Mouse (Mus musculus) lung, postnatal 14 days (tissue): ENCODE results near the gene Fam20b.

ENCODE experiments used
- DNase-seq: peaks from one replicate; pipeline ENCODE4 v3.0.0; 2021

Fam20b gene

DNA sequence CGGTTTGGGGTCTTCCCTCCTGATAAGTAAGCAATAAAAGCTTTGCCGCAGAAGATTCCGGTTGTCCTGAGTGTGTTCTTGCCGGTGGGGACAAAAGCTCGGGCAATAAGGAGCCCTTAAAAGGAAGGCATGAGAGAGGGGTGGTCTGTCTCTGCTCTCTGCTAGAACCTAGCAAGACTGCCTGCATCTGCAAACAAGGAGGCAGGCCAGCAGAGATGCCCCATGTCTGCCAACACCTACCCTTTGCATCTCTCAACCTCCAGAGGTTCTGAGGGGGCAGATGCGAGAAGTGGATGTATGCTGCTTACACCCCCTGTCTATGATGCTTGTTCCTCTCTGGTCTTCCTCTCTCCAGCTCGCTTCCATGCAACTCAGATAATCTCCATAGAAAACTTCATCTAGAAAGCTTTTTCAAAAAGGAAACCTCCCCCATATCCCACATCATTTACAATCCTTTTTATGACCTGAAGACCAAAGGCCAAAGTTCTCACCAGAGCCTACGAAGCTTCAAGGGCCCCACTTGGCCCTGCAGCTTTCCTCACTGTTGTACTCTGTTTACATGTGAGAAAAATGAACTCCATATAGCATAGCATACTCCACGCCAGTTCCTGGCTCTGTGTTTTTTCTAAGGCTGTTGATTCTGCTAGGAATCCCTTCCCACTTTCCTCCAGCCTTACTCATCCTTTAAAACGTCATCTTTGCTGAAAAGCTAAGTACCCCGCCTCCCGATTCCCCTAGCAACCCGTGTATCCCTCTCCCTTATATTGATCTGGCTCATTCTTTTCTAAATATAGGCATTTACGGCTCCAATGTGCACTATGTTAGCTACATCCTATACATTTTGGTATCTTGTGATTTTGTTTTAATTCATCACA, 8.6 kb upstream of the Fam20b start:
- DNase-seq: no peak

DNA sequence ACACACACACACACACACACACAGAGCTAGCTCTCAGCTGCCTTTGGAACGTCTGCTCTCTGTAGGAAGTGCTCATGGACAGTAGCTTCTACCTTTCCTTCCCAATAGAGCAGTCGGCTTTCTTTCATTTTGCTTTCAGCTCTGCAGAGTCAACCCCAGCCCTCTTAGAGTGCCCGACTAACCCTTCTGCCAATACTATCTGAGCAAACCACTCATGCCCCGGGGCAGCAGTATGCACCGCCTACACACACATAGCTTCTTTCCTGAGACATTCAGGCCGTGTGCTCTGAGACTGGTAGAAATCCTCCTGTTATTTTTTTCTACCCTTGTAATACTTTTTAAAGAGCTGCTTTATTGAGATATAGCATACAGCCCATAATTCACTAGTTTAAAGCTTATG, 3.2 kb upstream of the Fam20b start:
- no peak for DNase-seq

DNA sequence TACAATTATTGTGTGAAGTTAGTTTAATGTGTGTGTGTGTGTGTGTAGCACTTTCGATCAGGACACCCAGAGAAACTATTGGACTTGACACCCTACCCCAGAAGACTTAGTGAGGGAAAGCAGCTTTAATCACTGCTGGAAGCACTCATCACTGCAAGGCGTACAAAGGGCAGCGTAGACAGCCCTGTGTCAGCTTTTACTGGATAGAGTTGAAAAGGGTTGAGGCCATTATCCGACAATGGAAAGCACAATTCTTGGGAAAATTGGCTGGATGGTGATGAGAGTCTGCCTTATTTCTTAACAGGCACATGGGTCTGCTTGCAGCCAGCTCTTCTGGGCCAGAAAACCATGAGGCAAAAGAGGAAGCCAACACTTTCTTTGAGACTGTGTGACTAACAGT, 1.2 kb upstream of the Fam20b start:
- DNase-seq: no peak

DNA sequence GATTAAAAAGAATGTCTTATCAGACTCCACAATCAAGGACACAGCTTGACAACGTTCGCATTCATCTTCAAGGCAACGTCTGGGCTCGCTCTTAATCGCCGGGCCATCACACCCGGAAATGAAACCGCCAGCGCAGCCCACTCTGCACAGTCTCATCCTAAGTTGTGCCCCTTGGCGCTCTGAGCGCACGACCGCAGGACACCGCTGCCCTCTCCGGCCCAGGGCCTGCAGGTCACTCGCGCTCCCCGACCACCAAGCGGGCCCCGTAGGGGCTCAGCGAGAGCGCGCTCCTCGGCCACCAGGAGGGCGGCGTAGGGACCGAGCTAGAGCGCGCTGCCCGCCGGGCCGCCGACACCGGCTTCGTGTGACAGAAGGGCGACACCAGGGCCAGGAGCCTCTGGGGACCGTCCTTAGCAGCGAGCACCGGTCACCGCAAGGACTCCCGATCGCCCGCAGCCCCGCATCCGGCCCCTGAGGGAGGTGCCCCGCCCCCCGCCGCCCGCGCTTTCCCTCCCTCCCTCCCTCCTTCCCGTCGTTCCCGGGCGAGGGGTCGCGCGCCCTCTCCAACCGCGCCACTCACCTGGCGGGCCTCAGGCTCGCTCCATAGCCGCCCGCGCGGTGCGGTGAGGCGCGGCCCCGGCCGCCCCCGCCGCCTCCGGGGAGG, 468 bp downstream of the Fam20b start:
- DNase-seq: peak; percentile 46

DNA sequence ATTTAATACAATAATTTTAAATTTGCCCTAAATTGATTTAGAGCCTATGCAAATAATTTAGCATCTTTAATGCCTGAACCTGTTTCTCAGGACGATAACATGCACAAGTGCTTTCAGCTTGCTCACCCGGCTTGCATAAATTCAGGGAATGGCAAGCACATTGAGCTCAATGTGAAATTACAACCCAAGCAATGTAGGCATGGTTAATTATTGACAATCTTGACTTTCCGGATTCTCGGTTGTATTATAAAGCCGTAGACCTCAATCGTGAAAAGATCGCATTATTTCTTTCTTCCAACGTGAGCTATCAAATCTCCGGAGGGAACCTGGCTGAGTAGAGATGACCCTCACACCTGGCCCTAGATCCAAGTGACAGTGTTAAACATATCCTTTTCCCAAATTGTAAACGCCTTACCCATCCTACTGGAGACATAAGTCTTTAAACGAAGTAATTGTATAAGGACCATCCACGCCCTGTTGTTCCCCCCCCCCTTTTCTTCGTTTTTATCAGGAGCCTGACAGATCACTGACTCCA, 1.1 kb downstream of the Fam20b start:
- DNase-seq: no peak

DNA sequence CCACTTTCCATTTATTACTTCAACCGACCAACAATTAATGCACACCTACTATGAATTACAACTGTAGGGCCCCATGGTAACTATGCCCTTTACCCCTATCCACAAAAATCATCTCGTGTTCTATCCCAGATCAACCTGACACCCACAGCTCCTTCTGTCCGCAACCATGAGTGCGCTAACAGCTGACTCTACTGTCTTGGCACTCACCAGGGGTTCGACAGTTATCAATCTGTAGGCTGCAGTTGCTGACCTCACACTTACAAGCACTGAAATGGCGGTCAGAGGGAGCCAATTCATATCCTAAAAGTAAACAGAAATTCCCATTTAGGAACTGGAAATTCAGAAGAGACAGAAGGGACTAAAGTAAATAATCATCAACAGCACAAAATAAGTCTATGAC, 2.2 kb downstream of the Fam20b start:
- no peak for DNase-seq

DNA sequence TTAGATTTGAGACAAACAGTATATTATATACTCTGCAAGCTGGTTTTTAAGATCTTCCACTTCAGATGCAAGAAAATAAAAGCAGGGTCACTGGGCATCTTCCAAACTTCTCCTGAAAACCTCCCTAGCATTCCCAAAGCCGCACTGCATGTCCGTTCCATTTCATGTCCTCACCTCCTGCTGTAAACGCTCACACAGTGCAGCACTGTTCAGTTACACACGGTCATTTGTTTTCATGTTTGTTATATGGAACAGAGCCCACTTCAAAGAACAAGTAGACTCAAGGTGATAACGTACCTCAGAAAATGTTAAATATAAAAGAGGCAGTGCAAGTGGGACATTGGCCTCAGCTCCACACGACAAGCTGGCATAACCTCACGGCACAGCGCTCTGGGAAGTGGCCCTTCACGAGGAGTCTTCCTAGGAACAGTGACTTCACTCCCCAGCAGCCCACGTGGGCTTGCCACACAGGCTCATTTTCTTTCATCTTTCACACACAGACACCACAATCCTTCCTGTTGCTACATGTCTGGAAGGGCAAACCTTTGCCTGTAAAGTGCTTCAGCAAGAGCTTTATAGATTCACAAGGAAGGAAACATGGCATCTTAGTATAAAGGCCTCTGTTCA, 8.3 kb downstream of the Fam20b start:
- peak; percentile 7 for DNase-seq

DNA sequence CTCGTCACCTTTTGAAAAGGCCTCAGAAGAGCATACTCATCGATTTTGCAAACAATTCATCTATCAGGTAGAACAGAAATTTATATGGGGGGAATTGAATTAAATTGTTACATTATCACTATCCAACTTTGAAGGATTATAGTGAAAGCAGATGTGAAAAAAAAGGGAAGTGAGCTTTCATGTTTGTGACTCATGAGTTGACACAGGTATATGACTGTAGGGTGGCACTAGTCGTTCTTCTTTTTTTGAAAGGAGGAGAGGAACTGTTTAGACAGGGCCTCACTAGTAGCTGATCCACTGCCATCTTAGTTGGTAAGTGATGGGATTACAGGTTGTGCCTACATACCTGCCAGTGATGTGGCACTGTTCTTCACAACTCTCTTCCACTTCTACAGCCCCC, 10.2 kb downstream of the Fam20b start:
- DNase-seq: no peak

DNA sequence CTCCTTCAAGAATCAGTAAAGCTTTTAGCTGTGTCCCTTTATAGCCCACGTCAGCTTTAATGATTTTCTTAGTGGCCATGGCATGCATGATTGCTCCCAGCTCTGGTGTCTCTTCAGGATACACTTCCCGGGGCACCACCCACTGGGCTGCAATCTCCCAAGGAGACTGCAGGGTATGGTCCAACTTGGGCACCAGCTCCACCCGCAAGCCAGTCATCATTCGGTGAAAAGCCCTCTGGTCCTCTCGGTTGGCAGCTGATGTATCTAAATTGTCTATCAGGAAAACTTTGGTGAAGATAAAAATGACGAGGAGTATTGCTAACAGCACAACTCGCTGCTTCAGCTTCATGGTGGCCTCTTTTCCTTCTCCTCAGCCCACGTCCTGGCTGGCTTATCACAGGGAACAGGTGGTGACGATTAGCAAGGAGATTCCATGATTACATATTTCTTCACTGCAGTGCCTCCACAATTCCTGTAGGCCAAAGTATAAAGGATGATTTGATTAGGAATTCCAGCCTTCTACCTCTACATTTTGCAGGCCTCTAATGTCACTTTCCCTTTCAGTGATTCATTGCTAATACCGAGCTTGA, 13.1 kb downstream of the Fam20b start:
- DNase-seq: no peak

DNA sequence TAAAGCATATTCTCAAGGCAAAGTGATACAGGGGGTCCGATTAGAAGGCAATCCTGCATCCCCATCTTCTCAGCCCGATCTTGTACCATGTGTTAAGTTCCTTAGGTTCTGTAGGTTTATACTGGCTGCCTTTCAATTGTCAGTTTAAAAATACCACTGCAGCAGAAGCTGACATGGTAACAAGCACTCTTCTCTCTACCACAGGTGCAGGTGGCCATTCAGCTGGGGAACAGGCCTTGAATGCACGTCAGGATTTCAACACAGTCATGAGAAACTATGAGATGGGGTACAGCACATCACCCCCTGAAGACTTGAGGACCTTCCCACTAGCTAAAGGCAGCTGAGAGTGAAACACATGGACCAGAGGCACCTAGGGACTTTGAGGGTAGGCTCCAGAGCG, 15.4 kb downstream of the Fam20b start:
- no peak for DNase-seq

DNA sequence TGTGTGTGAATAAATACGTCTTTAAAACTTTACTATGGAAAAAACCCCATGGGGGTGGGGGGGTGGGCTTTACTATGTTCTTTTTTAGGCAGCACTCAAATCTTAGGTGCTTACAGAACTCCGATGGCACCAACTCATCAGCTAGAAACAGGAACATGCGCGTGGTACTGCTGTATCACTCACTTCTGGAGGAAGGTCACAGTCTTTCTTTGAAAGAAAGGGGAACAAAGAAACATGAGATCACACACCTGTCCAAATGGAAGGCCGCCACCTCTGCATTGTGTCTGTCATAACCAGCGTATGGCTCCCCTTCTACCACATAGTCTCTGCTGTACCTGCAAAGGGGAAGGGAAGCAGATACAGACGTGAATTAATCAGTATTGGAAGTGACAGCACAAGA, 16.7 kb downstream of the Fam20b start:
- no peak for DNase-seq

DNA sequence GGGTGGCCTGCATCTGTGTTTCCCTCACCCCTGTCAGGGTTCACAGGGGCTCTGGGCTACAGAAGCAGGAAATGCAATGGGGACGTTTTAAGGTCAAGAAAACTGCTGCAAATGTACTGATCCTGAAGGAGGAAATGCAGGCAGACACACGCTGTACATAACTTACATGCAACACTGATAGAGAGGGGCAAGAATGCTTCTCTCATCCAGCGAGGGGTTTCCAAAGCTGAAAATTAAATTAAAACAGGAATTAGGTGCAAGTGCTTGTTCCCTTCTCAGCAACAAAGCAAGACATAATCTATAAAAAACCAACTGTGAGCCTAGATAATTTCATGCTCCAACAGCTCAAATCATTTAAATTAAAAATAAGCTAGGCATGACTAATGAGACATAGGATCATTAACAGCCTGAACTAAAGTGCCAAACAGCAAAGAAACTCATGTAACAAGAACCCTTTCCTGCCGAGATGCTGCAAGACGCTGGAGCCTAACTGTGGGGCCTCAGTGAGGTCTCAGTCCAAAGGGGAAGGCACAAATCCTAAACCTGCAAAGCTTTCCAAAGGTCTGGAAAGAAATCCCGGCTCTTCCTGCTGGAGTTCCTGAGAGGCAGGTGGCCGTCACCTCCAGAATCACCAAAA, 32.7 kb downstream of the Fam20b start:
- no peak for DNase-seq

DNA sequence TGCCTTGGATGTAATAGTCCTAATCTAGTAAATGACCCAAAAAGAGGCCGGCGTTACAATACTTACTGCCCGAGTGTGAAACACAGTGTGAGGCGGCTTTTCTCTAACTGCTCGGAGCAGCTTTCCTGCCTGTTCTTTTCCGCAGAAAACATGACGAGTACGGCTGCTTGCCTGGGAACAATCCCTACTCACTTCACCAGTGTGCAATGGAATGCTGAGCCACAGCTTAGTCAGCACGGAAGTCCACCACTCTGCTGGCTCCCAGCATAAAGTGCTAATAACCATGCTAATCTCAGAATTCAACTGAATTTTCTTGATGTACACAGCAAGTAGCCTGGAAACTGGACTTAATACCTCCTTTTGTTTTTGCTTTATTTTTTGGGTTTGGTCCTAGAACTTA, 39.3 kb downstream of the Fam20b start:
- no peak for DNase-seq

DNA sequence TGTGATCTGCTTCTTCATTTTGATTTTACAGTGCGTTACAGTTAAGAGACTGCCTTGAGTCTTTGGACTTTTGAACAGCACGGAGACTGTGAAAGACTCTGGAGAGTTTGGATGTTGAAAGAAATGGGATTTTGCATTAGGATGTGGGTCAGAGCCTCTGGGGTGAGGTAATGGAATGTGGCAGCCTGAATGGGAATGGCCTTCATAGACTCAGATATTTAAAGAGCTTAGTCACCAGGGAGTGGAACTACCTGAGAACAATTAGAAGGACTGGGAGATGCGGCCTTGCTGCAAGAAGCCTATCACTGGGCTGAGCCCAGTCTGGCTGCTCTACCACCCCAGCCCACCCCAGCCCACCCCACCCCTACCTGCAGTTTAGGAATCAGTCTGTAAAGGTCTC, 41.7 kb downstream of the Fam20b start:
- DNase-seq: no peak

DNA sequence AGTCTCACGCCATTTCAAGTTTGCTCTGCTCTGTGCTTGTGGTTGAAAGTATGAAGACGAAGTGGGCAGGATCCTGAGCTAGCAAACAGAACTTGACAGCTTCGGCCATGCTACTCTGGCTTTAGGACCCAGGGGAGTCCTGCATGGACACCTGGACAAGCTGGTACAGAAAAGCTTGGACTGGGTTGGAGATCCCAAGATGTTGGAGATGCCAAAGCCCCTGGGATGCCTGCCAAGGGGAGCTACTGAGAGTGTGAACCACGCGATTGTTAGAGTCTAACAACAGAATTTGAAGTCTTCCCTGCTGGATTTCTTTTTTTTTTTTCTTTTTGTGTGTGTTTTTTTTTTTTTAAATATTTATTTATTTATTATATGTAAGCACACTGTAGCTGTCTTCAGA, 42.3 kb downstream of the Fam20b start:
- DNase-seq: no peak

DNA sequence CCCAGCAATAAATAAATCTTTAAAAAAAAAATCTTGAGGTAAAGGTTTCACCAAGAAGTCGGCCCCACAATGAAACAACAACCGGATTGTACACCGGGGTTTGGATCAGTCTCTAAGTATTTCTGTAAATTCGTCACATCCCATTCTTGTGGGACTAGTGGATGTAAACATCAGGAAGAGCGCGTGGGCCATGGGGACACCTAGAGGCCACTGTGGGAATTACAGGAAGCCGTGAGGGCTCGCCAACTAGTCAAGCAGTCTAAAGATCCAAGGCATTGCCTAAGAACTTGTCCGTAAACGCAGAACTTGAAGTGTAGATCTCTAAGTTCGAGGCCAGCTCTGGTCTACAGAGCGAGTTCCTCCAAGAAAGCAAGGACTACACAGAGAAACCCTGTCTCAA, 42.7 kb downstream of the Fam20b start:
- peak; percentile 72 for DNase-seq

DNA sequence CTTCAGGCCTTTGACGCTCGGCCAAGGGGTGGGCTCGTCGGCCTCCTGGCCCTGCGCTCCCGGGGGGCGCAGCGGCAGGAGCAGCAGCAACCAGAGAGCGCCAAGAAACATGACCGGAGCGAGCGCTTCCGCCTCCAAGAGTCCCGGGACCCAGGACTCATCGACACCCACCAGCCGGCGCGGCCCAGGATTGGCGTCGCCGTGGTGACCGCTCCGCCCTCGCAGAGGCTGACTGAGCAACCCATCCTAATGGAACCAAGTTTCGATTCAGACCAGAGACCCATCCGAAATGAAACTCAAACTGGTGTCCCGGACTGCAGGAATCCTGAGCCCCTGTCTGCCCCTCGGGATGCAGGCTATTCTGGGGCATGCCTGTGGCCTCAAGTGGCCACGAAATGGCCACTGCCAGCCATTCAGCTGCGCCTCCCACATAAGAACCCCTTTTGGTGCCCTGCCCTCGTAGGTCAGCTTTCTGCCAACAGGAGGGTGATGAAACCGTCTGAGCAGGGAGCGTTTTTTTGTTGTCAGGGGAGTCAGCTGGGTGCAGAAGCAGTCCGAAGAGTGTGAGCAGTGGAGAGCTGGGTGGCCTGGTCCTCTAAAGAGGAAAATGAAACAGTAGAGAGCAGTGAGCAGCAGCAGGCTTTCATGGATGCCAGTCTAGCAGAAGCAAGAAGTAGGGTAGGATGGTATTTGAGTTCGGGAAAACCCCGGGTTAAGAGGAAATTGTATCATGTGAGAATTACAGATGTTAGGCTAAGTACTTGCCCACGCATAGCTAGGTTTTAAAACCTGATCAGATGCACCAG, 44.5 kb downstream of the Fam20b start, which contains the start of gene Tor3a:
Gene Tor3a (minus strand): TSS at position 162 of the 806 bp plus-strand sequence.
- peak; percentile 83 for DNase-seq

DNA sequence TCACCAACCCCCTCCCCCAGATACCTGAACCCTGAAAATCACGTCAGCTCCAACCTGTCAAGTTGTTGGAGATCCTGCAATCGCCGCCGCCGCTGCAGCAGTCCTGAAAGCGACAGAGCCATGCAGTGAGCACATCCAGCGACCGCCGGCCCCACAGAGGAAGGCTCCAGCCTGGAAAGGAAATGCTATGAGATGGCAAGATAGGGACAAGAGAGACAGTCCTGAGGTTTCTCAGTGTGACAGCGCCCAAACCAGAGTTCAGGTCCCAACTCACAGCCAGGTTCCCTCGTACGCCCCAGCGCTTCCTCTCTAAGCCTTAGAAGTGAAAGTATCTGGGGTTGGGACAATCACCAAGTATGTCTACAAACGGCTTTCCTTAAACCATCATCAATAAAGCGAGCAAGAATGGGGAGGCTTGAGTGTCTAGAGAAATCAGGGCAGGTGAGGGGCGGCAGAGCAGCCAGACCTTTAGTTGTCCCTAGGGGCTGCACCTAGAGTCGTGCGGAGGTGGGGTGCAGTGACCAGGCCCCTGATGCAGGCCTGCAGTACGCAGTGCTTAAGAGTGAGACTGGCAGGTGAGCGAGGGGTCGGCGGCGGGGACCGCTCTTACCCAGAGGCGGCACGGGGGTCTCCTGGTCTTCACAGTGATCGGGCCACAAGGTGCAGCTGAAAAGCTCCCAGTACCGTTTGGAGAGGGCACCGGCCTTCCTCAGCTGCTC, 45.3 kb downstream of the Fam20b start:
- DNase-seq: peak; percentile 56

DNA sequence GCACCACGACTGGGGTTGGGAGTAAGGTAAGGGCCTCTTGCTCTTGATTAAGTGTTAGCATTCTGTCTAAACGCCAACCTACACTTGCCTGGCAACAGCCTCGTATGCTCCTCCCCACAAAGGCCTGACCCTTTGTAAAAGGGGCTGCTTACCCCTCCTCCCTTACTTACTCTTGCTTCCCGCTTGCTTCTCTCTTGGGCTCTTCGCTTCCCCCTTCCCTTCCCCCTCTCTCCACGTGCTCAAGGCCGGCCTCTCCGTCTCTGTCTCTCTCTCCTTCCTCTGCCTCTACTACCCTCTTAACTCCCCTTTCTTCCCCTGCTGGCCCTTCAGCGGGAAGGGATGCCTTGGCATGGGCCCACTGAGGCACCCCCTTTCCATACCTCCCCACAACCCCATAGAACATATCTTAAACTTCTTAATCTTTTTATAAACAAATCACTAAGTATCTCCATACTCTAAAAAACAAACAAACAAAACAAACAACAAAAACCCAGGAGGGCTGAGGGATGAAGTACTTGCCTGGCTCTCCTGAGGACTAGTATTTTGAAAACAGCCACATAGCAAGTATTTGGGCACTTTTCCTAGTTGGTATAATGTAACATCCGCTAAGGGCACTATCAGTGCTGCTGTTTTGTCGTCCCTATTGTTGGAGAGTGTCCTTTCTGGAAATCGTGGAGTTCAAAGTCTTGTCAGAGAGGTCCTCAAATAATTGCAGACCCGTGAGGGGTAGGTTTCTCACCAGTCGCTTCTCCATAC, 46.0 kb downstream of the Fam20b start:
- DNase-seq: no peak

DNA sequence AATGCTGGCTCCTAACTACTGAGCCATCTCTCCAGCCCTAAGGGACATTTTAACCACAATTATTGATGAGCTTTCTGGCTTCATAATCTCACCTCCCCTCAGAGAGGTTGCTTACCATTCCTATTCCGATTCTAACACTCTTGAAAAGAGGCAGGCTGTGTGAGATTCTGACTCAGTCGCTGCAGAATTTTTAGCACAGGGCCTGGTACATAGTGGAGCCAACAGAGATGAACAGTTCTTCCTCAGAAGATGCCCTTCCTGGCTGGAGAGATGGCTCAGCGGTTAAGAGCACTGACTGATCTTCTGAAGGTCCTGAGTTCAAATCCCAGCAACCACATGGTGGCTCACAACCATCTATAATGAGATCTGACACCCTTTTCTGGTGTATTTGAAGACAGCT, 47.0 kb downstream of the Fam20b start:
- no peak for DNase-seq
